Mouse (Mus musculus) forelimb bud, embryonic 11.5 days (tissue): ENCODE measurements around the gene Oprl1.

Source experiments
- DNase-seq: peaks from one replicate; pipeline ENCODE4 v3.0.0-alpha.2; 2012; ENCODE audit warnings: low read depth, low spot score

Oprl1 gene

DNA sequence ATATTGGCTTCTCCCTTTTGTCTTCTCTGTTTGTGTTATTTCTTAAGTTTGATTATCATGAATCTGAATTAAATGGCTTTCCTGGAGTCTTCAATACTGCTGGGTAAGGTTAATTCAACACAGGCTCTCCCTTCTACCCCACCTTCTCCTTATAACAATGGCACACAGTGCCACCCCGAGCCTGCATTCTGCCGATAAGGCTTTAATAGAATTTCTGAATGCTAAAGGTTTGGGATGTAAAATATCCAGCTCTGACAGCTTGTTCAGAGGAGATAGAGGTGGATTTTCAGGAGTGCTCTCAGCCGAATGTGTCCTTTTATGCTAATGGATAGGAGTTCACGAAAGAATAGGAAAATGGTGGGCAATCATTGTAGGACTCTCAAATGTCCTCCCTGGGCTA is 50.4 kb downstream of the Oprl1 start:
- DNase-seq: no peak

GRCm38 (mm10) chr2:181766672-181767557 is 52.1 kb downstream of the Oprl1 start:
- DNase-seq: no peak

- no peak for DNase-seq
Observed at GRCm38 (mm10) chr2:181768451-181768850, 53.6 kb downstream of the Oprl1 start.

GRCm38 (mm10) chr2:181769397-181769796 is 54.6 kb downstream of the Oprl1 start:
- DNase-seq: no peak
